Mouse (Mus musculus) MEL (cell line): ENCODE data around the gene Padi2. TPM values are rescaled to one million over a fixed set of nuclear protein-coding genes. Genes with fewer than 3 reads are reported as not detected.

Experiments used
- DNase-seq: peaks from one replicate; pipeline ENCODE4 v3.0.0; 2011; ENCODE audit warnings: low read depth, low spot score
- H3K27ac ChIP-seq: 2 replicates; pipeline ENCODE4 v1.5.1; 2012; ENCODE audit warnings: low read depth, mild to moderate bottlenecking, control low read depth, low read length, moderate library complexity; ENCODE audit not compliant: control insufficient read depth
- H3K27me3 ChIP-seq, 2 experiments: fragments of 150-350 bp in 1 of 2; sonication (generic) in 1 of 2; 2 replicates each; pipeline ENCODE4 v1.6.1; 2012; ENCODE audit warnings: low read length in 2 of 2, mild to moderate bottlenecking in 2 of 2, improper control_type of control experiment in 1 of 2, moderate library complexity in 1 of 2; ENCODE audit not compliant: insufficient read depth in 2 of 2, control insufficient read depth in 1 of 2
- H3K36me3 ChIP-seq, 2 experiments: 2 replicates each; pipeline ENCODE4 v1.6.1; 2012 to 2014; ENCODE audit warnings: low read length in 2 of 2, improper control_type of control experiment in 1 of 2, inconsistent platforms in 1 of 2, mild to moderate bottlenecking in 1 of 2; ENCODE audit not compliant: insufficient read depth in 2 of 2, control insufficient read depth in 1 of 2
- H3K4me1 ChIP-seq, 2 experiments: fragments of 150-350 bp in 1 of 2; sonication (generic) in 1 of 2; 2 replicates each; pipeline ENCODE4 v1.6.1; 2012; ENCODE audit warnings: low read length in 2 of 2, improper control_type of control experiment in 1 of 2, mild to moderate bottlenecking in 1 of 2; ENCODE audit not compliant: insufficient read depth in 2 of 2, control insufficient read depth in 1 of 2
- H3K4me3 ChIP-seq, 2 experiments: fragments of 150-350 bp in 1 of 2; sonication (generic) in 1 of 2; 2 replicates each; pipeline ENCODE4 v1.5.1; 2012; ENCODE audit warnings: low read depth in 2 of 2, low read length in 2 of 2, mild to moderate bottlenecking in 2 of 2, moderate library complexity in 2 of 2, control low read depth in 1 of 2, improper control_type of control experiment in 1 of 2; ENCODE audit not compliant: control insufficient read depth in 1 of 2, insufficient read depth in 1 of 2
- H3K79me2 ChIP-seq: 2 replicates; pipeline ENCODE4 v1.6.1; 2012; ENCODE audit warnings: mild to moderate bottlenecking, low read length, moderate library complexity; ENCODE audit not compliant: control insufficient read depth, poor library complexity, insufficient read depth
- H3K9ac ChIP-seq: 2 replicates; pipeline ENCODE4 v1.6.1; 2012; ENCODE audit warnings: low read depth, mild to moderate bottlenecking, control low read depth, low read length, moderate library complexity; ENCODE audit not compliant: control insufficient read depth, poor library complexity, severe bottlenecking
- H3K9me3 ChIP-seq: fragments of 150-350 bp; sonication (generic); replicated peaks from 2 replicates; pipeline ENCODE4 v1.6.1; 2012; ENCODE audit warnings: mild to moderate bottlenecking, low read length, improper control_type of control experiment, moderate library complexity; ENCODE audit not compliant: insufficient read depth
- BHLHE40 ChIP-seq: IDR thresholded peaks from 2 replicates; pipeline ENCODE4 v1.6.1; 2012; ENCODE audit warnings: low read depth, mild to moderate bottlenecking, inconsistent platforms, low read length, improper control_type of control experiment, borderline replicate concordance
- CTCF ChIP-seq, 3 experiments: IDR thresholded peaks in 2 of 3; conservative IDR thresholded peaks in 1 of 3; 2 replicates each; pipeline ENCODE4 v1.5.1; 2011 to 2012; ENCODE audit warnings: low read length in 3 of 3, low read depth in 2 of 3, mild to moderate bottlenecking in 2 of 3, improper control_type of control experiment in 1 of 3, inconsistent platforms in 1 of 3, mixed read lengths in 1 of 3, moderate library complexity in 1 of 3; ENCODE audit not compliant: control insufficient read depth in 1 of 3, insufficient read depth in 1 of 3, poor library complexity in 1 of 3, severe bottlenecking in 1 of 3
- EP300 ChIP-seq, 2 experiments: IDR thresholded peaks; 2 replicates each; pipeline ENCODE4 v1.6.1; 2011; ENCODE audit warnings: improper control_type of control experiment in 2 of 2, low read length in 2 of 2, low read depth in 1 of 2, mild to moderate bottlenecking in 1 of 2
- HCFC1 ChIP-seq: IDR thresholded peaks from 2 replicates; pipeline ENCODE4 v1.6.1; 2012; ENCODE audit warnings: low read depth, mild to moderate bottlenecking, inconsistent platforms, low read length, improper control_type of control experiment, moderate library complexity
- MAX ChIP-seq: IDR thresholded peaks from 2 replicates; pipeline ENCODE4 v1.6.1; 2011; ENCODE audit warnings: low read length, improper control_type of control experiment
- MAZ ChIP-seq: IDR thresholded peaks from 2 replicates; pipeline ENCODE4 v1.6.1; 2012; ENCODE audit warnings: low read depth, mild to moderate bottlenecking, inconsistent platforms, low read length, improper control_type of control experiment
- MYB ChIP-seq: IDR thresholded peaks from 2 replicates; pipeline ENCODE4 v1.6.1; 2011; ENCODE audit warnings: mild to moderate bottlenecking, low read depth, low read length, improper control_type of control experiment
- MYC ChIP-seq: IDR thresholded peaks from 2 replicates; pipeline ENCODE4 v1.6.1; 2011; ENCODE audit warnings: low read depth, mild to moderate bottlenecking, low read length, improper control_type of control experiment, moderate library complexity
- POLR2AphosphoS2 ChIP-seq: IDR thresholded peaks from 2 replicates; pipeline ENCODE4 v1.6.1; 2011; ENCODE audit warnings: low read length, improper control_type of control experiment
- POLR2AphosphoS5 ChIP-seq: IDR thresholded peaks from 2 replicates; pipeline ENCODE4 v1.6.1; 2012; ENCODE audit warnings: low read depth, borderline replicate concordance, mild to moderate bottlenecking, inconsistent platforms, low read length, moderate library complexity, mixed read lengths
- RAD21 ChIP-seq: IDR thresholded peaks from 2 replicates; pipeline ENCODE4 v1.6.1; 2011; ENCODE audit warnings: mild to moderate bottlenecking, low read depth, low read length, improper control_type of control experiment
- RCOR1 ChIP-seq: IDR thresholded peaks from 2 replicates; pipeline ENCODE4 v1.6.1; 2012; ENCODE audit warnings: low read depth, mild to moderate bottlenecking, inconsistent platforms, low read length, improper control_type of control experiment
- SIN3A ChIP-seq: IDR thresholded peaks from 2 replicates; pipeline ENCODE4 v1.6.1; 2012; ENCODE audit warnings: low read length, improper control_type of control experiment, inconsistent platforms
- SMC3 ChIP-seq: IDR thresholded peaks from 2 replicates; pipeline ENCODE4 v1.6.1; 2011; ENCODE audit warnings: low read depth, low read length, improper control_type of control experiment
- TBP ChIP-seq: IDR thresholded peaks from 2 replicates; pipeline ENCODE4 v1.8.0; 2011; ENCODE audit warnings: low read depth, low read length, improper control_type of control experiment
- USF2 ChIP-seq, 2 experiments: IDR thresholded peaks; 2 replicates each; pipeline ENCODE4 v1.6.1; 2011 to 2012; ENCODE audit warnings: improper control_type of control experiment in 2 of 2, low read length in 2 of 2, borderline replicate concordance in 1 of 2, inconsistent platforms in 1 of 2, low read depth in 1 of 2, mild to moderate bottlenecking in 1 of 2; ENCODE audit not compliant: insufficient read depth in 1 of 2
- ZC3H11A ChIP-seq: IDR thresholded peaks from 2 replicates; pipeline ENCODE4 v1.6.1; 2012; ENCODE audit warnings: low read depth, mild to moderate bottlenecking, inconsistent platforms, low read length, improper control_type of control experiment
- ZNF384 ChIP-seq: IDR thresholded peaks from 2 replicates; pipeline ENCODE4 v1.6.1; 2012; ENCODE audit warnings: low read depth, mild to moderate bottlenecking, inconsistent platforms, low read length, improper control_type of control experiment
- polyA plus RNA-seq, 2 experiments: library from polyadenylated mRNA; stranded (reverse) in 1 of 2; unstranded in 1 of 2; fragments of >175 nt in 1 of 2; fragments of >200 nt in 1 of 2; gene quantifications; 2 replicates each; pipeline versions ENCODE4 v1.2.1 to v1.2.4; 2012; ENCODE audit warnings: low replicate concordance in 2 of 2, low read depth in 1 of 2; ENCODE audit not compliant: insufficient read length in 2 of 2, insufficient read depth in 1 of 2, missing spikeins in 1 of 2
- total RNA-seq: library from RNA; depleted of rRNA; stranded (reverse); fragments of 300-350 nt; gene quantifications from 2 replicates; pipeline ENCODE4 v1.2.3, GENCODE M21; 2012

Gene Padi2
- total and polyA plus RNA-seq, 3 experiments: 0.07 to 0.27 TPM; not detected in 1

DNA sequence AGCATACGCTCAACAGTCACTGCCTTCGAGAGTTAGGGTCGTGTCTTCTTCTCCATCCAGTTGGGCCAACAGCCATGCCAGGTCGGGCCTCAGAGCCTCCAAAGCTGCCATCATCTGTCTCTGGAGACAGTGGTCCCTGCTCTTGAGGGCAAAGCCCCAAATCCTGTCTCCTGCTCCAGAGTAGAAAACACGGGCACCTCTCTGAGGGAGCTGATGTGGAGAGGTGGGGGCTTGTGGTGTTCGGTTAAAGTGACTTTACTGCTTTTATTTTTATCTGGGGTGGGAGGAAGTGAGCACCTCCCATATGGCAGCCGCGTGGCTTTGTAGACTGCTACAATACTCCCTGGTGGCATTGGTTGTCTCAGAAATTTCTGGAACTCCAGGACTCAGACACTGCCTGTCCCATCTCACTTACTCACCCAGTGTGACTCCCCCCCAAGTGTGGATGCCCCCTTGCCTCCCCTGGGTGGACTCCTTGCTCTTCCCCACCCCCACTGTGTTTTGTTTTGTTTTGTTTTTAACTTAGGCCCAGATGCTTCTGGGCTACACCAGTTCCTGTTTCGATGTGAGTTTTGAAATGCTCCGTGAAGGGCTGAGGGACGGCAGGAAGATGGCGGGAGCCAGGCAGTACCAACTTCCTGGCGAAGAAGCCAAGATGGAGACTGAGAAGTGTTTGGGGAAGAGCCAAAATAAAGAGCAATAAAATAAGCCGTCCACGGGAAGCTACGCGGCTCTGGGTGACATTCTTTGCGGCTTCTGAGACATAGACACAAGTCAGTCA is 45.9 kb downstream of the Padi2 start:
- Histone ChIP-seq H3K79me2 (no peaks in the 10 kb centered on the region), H3K36me3 (peaks cover 0 to under 1% of the 10 kb centered on the region in 2 experiments; a peak in 1 of 4 replicates), H3K9me3 (no peaks in the 10 kb centered on the region), H3K27ac (no peak overlapping the region), H3K27me3 (no peaks in the 10 kb centered on the region; a peak in 1 of 4 replicates), H3K4me1 (peaks cover 0 to 11% of the 10 kb centered on the region in 2 experiments; a peak in 2 of 4 replicates), H3K9ac (no peak overlapping the region), H3K4me3 (no peak overlapping the region)
- DNase-seq: no peak
- TF ChIP-seq MYC: no peak
- no peak for TF ChIP-seq POLR2AphosphoS5
- TF ChIP-seq MYB: no peak
- TF ChIP-seq POLR2AphosphoS2: no peak
- TF ChIP-seq MAZ: no peak
- TF ChIP-seq EP300 (IDR thresholded peaks at IDR 0.05; ENCODE audit: low read depth in 1 of 2, low read length in 2 of 2): no peak
- no peak for TF ChIP-seq ZNF384
- TF ChIP-seq BHLHE40: no peak

DNA sequence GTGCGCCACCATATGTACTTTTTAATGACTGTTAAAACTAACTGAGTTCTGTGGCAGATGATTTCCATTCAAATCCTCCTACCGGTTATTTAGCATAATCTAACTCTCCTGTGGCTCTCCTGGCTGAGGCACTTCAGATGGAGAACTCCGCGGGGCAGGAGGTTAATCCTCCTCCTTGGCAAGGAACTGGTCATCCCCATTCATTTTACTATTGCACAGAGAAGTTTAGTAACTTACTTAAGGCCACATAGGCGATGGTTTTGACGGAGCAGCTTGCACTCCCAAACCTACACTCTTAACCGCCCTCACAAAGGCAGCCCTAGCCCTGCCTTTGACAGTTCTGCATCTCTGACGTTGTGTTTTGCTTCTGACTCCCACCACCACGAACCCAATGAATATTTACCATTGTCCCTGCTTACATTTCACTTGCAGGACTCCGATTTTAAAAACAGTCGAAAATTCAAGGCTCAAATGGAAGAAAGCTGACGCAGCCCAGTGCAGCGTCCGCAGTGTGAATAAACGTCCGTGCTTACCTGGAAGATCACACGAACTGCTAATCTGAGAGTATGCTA is 51.1 kb downstream of the Padi2 start:
- DNase-seq: no peak
- Histone ChIP-seq H3K79me2 (peaks cover 8% of the 10 kb centered on the region), H3K9ac (no peak overlapping the region), H3K27ac (no peak overlapping the region), H3K27me3 (no peaks in the 10 kb centered on the region; a peak in 1 of 4 replicates), H3K4me3 (no peak overlapping the region), H3K36me3 (0 out of 4 replicates have a peak, but pooled peaks cover 0 to 2% of the 10 kb centered on the region in 2 experiments), H3K4me1 (peaks cover 0 to 12% of the 10 kb centered on the region in 2 experiments; a peak in 2 of 4 replicates), H3K9me3 (no peaks in the 10 kb centered on the region)
- TF ChIP-seq EP300 (IDR thresholded peaks at IDR 0.05; ENCODE audit: low read depth in 1 of 2, low read length in 2 of 2): no peak

DNA sequence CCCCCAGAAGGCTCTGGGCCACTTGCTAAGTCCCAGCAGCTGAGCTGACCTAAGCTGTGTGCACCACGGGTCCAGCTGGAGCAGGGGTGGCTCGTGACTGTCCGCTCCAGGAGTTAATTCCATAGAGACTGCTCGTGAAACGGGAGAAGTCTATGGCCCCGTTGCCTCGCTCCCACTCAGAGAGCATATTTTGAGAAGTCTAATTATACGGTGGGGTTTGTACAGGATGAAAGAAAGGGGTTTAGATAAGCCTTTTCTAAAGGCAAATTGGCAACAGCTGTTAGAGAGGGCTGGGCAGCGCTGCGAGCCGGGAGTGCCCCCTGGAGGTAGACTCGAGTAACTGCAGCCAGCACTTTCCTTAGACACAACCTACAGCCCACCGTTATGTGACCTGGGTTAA is 51.6 kb downstream of the Padi2 start:
- Histone ChIP-seq H3K79me2 (peaks cover 12% of the 10 kb centered on the region), H3K9me3 (no peaks in the 10 kb centered on the region), H3K4me3 (no peak overlapping the region), H3K4me1 (peaks cover 1 to 13% of the 10 kb centered on the region in 2 experiments; a peak in 3 of 4 replicates), H3K27me3 (no peaks in the 10 kb centered on the region; a peak in 1 of 4 replicates), H3K9ac (no peak overlapping the region), H3K27ac (no peak overlapping the region), H3K36me3 (peaks cover 0 to 4% of the 10 kb centered on the region in 2 experiments; a peak in 2 of 4 replicates)
- TF ChIP-seq SIN3A: peak; percentile 37; the same call in 1 of the 2 replicates
- no peak for TF ChIP-seq TBP
- TF ChIP-seq HCFC1: no peak
- TF ChIP-seq SMC3: peak; percentile 92
- TF ChIP-seq CTCF (IDR thresholded peaks at IDR 0.05 in 2 of 3, conservative IDR thresholded peaks at IDR 0.05 in 1 of 3; ENCODE audit: control insufficient read depth in 1 of 3, insufficient read depth in 1 of 3, low read depth in 2 of 3, low read length in 3 of 3, poor library complexity in 1 of 3, severe bottlenecking in 1 of 3): peak; percentile 91 to 97 (median 97)
- TF ChIP-seq ZC3H11A: peak; percentile 92
- TF ChIP-seq RCOR1: no peak
- TF ChIP-seq RAD21: peak; percentile 93
- TF ChIP-seq MAX: no peak
- no peak for TF ChIP-seq MAZ
- no peak for TF ChIP-seq USF2 (IDR thresholded peaks at IDR 0.05; ENCODE audit: borderline replicate concordance in 1 of 2, insufficient read depth in 1 of 2, low read depth in 1 of 2, low read length in 2 of 2)
- no peak for TF ChIP-seq BHLHE40
- peak; percentile 76 for DNase-seq
